Mouse (Mus musculus): ENCODE measurements at regions not wholly inside any gene's neighbourhood (a gene's known extent, or its start where the extent isn't known, plus 50 kb on each side); places are given as distances from the start of the nearest gene placed in this dataset.

DNA sequence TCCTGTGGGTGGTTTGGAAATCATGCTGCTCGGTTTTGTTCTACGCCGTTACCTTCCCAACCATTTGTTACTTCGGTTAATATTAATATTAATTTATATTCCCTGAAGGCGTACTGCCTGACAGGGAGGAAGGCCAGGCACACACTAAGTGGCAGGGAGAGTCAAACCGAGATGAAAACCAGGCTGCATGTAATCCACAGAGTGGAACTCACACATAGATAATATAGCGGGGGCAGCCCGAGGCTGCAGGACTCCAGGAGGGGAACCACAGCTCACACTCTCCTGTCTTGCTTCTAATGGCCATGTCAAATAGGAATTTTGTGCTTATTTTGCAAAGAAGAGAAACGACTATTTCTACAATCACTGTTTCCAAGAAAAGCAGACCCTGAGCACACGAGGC, 161.3 kb upstream of the Ncam1 start:
- TF ChIP-seq ZNF384 (IDR thresholded peaks at IDR 0.05; ENCODE audit: low read depth, low read length) (no peak), ZC3H11A (IDR thresholded peaks at IDR 0.05; ENCODE audit: borderline replicate concordance, low read depth, low read length) (no peak), MAFK (IDR thresholded peaks at IDR 0.05; ENCODE audit: insufficient read depth, low read depth, low read length) (no peak), HCFC1 (IDR thresholded peaks at IDR 0.05; ENCODE audit: borderline replicate concordance, insufficient read depth, low read length) (no peak), CHD2 (IDR thresholded peaks at IDR 0.05; ENCODE audit: low read depth, low read length) (no peak)
- no peaks in the 10 kb centered on the region for H3K9me3 ChIP-seq (ENCODE audit: control insufficient read depth, insufficient read depth, low read depth, low read length)
- no peak for DNase-seq (ENCODE audit: low read depth, low spot score)
- no peak overlapping the region for H3K4me3 ChIP-seq (ENCODE audit: insufficient read depth in 1 of 2, low read depth in 1 of 2, low read length in 2 of 2, poor library complexity in 1 of 2, severe bottlenecking in 1 of 2)
- no peak overlapping the region for H3K27ac ChIP-seq (ENCODE audit: insufficient read depth, low read depth, low read length, poor library complexity, severe bottlenecking)
- H3K9ac ChIP-seq (ENCODE audit: insufficient read depth, low read depth, low read length, poor library complexity, severe bottlenecking): no peak overlapping the region
- peaks cover 9 to 17% of the 10 kb centered on the region in 2 experiments; a peak in 3 of 4 replicates for H3K4me1 ChIP-seq (ENCODE audit: control insufficient read depth in 2 of 2, insufficient read depth in 2 of 2, low read length in 2 of 2, poor library complexity in 1 of 2)
- H3K36me3 ChIP-seq (ENCODE audit: control insufficient read depth, insufficient read depth, low read length, poor library complexity, severe bottlenecking): no peaks in the 10 kb centered on the region
- in situ Hi-C loops (cut with MboI; ENCODE audit: low sequenced_read_pairs in 2 of 2, unreplicated experiment in 2 of 2): no loop called here

DNA sequence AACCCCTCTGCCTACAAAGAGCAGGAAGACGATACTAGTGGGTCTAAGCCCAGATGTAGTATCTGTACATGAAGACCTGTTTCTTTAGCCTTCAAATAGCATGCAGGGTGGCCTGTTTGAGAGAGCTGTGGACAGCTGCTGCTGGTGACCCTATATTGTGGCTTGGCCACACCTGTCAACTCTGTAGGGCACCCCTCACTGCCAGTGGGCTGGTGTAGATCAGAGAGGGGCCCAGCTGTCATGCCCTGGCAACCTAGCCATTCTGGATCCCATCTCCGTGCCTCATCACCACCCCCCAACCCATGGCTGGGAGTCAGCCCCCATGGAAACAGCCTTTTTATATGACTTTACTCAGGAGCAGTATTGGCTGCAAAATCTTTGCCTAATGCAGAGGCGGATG, 160.2 kb upstream of the Ncam1 start:
- no peak overlapping the region for H3K4me3 ChIP-seq (ENCODE audit: insufficient read depth in 1 of 2, low read depth in 1 of 2, low read length in 2 of 2, poor library complexity in 1 of 2, severe bottlenecking in 1 of 2)
- H3K9ac ChIP-seq (ENCODE audit: insufficient read depth, low read depth, low read length, poor library complexity, severe bottlenecking): no peak overlapping the region
- H3K9me3 ChIP-seq (ENCODE audit: control insufficient read depth, insufficient read depth, low read depth, low read length): no peaks in the 10 kb centered on the region
- TF ChIP-seq MAFK (IDR thresholded peaks at IDR 0.05; ENCODE audit: insufficient read depth, low read depth, low read length): no peak
- no peak for TF ChIP-seq HCFC1 (IDR thresholded peaks at IDR 0.05; ENCODE audit: borderline replicate concordance, insufficient read depth, low read length)
- TF ChIP-seq ZNF384 (IDR thresholded peaks at IDR 0.05; ENCODE audit: low read depth, low read length): no peak
- TF ChIP-seq ZC3H11A (IDR thresholded peaks at IDR 0.05; ENCODE audit: borderline replicate concordance, low read depth, low read length): no peak
- no peak for TF ChIP-seq CHD2 (IDR thresholded peaks at IDR 0.05; ENCODE audit: low read depth, low read length)
- no peaks in the 10 kb centered on the region for H3K36me3 ChIP-seq (ENCODE audit: control insufficient read depth, insufficient read depth, low read length, poor library complexity, severe bottlenecking)
- no peak for DNase-seq (ENCODE audit: low read depth, low spot score)
- no peak overlapping the region for H3K27ac ChIP-seq (ENCODE audit: insufficient read depth, low read depth, low read length, poor library complexity, severe bottlenecking)
- in situ Hi-C loops (cut with MboI; ENCODE audit: low sequenced_read_pairs in 2 of 2, unreplicated experiment in 2 of 2): no loop called here
- peaks cover 8 to 17% of the 10 kb centered on the region in 2 experiments; a peak in 3 of 4 replicates for H3K4me1 ChIP-seq (ENCODE audit: control insufficient read depth in 2 of 2, insufficient read depth in 2 of 2, low read length in 2 of 2, poor library complexity in 1 of 2)

DNA sequence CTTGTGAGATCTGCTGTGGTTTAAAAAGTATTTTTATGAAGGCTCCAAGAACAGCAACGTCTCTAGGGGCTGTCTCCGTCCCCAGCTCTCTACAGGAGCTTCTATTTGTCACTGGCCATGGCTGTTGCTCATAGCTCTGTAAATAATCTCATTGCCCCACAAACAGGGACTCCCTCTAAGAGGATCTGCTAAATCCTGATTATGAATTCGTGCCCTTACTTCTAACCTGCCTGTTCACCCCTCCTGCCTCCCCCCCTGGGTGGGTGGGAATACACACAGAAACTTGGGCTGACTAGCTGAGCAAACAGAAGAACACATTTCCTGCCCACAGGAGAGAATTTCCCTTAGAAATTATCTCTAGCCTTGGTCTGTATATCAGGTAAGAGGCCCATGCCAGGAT, 155.9 kb upstream of the Ncam1 start:
- no peak overlapping the region for H3K9ac ChIP-seq (ENCODE audit: insufficient read depth, low read depth, low read length, poor library complexity, severe bottlenecking)
- DNase-seq (ENCODE audit: low read depth, low spot score): no peak
- TF ChIP-seq ZNF384 (IDR thresholded peaks at IDR 0.05; ENCODE audit: low read depth, low read length) (no peak), MAFK (IDR thresholded peaks at IDR 0.05; ENCODE audit: insufficient read depth, low read depth, low read length) (no peak), HCFC1 (IDR thresholded peaks at IDR 0.05; ENCODE audit: borderline replicate concordance, insufficient read depth, low read length) (no peak), CHD2 (IDR thresholded peaks at IDR 0.05; ENCODE audit: low read depth, low read length) (no peak), ZC3H11A (IDR thresholded peaks at IDR 0.05; ENCODE audit: borderline replicate concordance, low read depth, low read length) (no peak)
- in situ Hi-C loops (cut with MboI; ENCODE audit: low sequenced_read_pairs in 2 of 2, unreplicated experiment in 2 of 2): no loop called here
- H3K4me1 ChIP-seq (ENCODE audit: control insufficient read depth in 2 of 2, insufficient read depth in 2 of 2, low read length in 2 of 2, poor library complexity in 1 of 2): peaks cover 3% of the 10 kb centered on the region in 2 experiments; a peak in 1 of 4 replicates
- H3K4me3 ChIP-seq (ENCODE audit: insufficient read depth in 1 of 2, low read depth in 1 of 2, low read length in 2 of 2, poor library complexity in 1 of 2, severe bottlenecking in 1 of 2): no peak overlapping the region
- H3K9me3 ChIP-seq (ENCODE audit: control insufficient read depth, insufficient read depth, low read depth, low read length): no peaks in the 10 kb centered on the region
- H3K27ac ChIP-seq (ENCODE audit: insufficient read depth, low read depth, low read length, poor library complexity, severe bottlenecking): no peak overlapping the region
- H3K36me3 ChIP-seq (ENCODE audit: control insufficient read depth, insufficient read depth, low read length, poor library complexity, severe bottlenecking): no peaks in the 10 kb centered on the region

DNA sequence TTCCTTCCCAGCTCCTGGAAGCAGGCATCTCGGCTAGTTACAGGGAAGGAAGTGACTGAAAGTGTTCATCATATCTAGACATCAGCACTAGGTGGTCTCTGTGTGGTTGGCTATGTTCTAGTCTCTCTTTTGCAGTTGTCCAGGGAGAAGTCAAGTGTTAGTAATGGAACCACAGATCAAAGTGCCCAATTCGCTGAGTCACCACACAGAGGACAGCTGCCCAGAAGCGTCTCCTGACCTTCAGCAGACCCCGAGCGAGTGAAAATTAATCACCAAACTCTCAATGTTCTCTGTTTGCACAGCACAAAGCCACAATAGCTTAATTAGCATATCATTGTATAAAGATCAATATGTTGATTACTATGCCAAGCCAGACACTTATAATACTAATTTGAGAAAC, 151.6 kb upstream of the Ncam1 start:
- Histone ChIP-seq H3K9me3 (ENCODE audit: control insufficient read depth, insufficient read depth, low read depth, low read length) (no peaks in the 10 kb centered on the region), H3K4me1 (ENCODE audit: control insufficient read depth in 2 of 2, insufficient read depth in 2 of 2, low read length in 2 of 2, poor library complexity in 1 of 2) (peaks cover 3% of the 10 kb centered on the region in 2 experiments; a peak in 1 of 4 replicates), H3K9ac (ENCODE audit: insufficient read depth, low read depth, low read length, poor library complexity, severe bottlenecking) (no peak overlapping the region), H3K36me3 (ENCODE audit: control insufficient read depth, insufficient read depth, low read length, poor library complexity, severe bottlenecking) (no peaks in the 10 kb centered on the region), H3K27ac (ENCODE audit: insufficient read depth, low read depth, low read length, poor library complexity, severe bottlenecking) (no peak overlapping the region), H3K4me3 (ENCODE audit: insufficient read depth in 1 of 2, low read depth in 1 of 2, low read length in 2 of 2, poor library complexity in 1 of 2, severe bottlenecking in 1 of 2) (no peak overlapping the region)
- TF ChIP-seq MAFK (IDR thresholded peaks at IDR 0.05; ENCODE audit: insufficient read depth, low read depth, low read length): peak; percentile 65
- TF ChIP-seq HCFC1 (IDR thresholded peaks at IDR 0.05; ENCODE audit: borderline replicate concordance, insufficient read depth, low read length): no peak
- TF ChIP-seq ZNF384 (IDR thresholded peaks at IDR 0.05; ENCODE audit: low read depth, low read length): no peak
- DNase-seq (ENCODE audit: low read depth, low spot score): no peak
- in situ Hi-C loops (cut with MboI; ENCODE audit: low sequenced_read_pairs in 2 of 2, unreplicated experiment in 2 of 2): no loop called here

DNA sequence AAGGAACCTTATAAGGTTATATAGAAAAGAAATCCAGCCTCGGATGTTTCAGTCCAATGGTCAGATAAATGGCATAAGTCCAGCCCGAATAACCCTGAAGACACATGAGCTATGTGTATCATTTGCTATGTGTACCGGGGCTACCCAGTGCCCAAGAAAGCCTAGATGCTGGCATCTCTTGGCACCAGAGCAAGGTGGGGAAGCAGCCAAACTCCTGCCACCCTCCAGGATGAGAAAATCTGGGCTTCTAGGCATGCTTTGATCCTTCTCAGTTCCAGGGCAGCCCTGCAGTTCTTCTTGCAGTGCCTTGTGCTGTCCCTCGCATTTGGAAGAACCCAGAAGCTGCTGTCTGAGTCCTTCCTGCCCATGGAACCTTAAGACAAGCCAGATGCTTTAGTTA, 149.8 kb upstream of the Ncam1 start:
- peaks cover 3% of the 10 kb centered on the region in 2 experiments; a peak in 1 of 4 replicates for H3K4me1 ChIP-seq (ENCODE audit: control insufficient read depth in 2 of 2, insufficient read depth in 2 of 2, low read length in 2 of 2, poor library complexity in 1 of 2)
- TF ChIP-seq ZC3H11A (IDR thresholded peaks at IDR 0.05; ENCODE audit: borderline replicate concordance, low read depth, low read length) (no peak), CHD2 (IDR thresholded peaks at IDR 0.05; ENCODE audit: low read depth, low read length) (no peak), MAFK (IDR thresholded peaks at IDR 0.05; ENCODE audit: insufficient read depth, low read depth, low read length) (no peak), HCFC1 (IDR thresholded peaks at IDR 0.05; ENCODE audit: borderline replicate concordance, insufficient read depth, low read length) (no peak), ZNF384 (IDR thresholded peaks at IDR 0.05; ENCODE audit: low read depth, low read length) (no peak)
- no peak overlapping the region for H3K9ac ChIP-seq (ENCODE audit: insufficient read depth, low read depth, low read length, poor library complexity, severe bottlenecking)
- H3K36me3 ChIP-seq (ENCODE audit: control insufficient read depth, insufficient read depth, low read length, poor library complexity, severe bottlenecking): no peaks in the 10 kb centered on the region
- DNase-seq (ENCODE audit: low read depth, low spot score): no peak
- H3K4me3 ChIP-seq (ENCODE audit: insufficient read depth in 1 of 2, low read depth in 1 of 2, low read length in 2 of 2, poor library complexity in 1 of 2, severe bottlenecking in 1 of 2): no peak overlapping the region
- H3K9me3 ChIP-seq (ENCODE audit: control insufficient read depth, insufficient read depth, low read depth, low read length): no peaks in the 10 kb centered on the region
- H3K27ac ChIP-seq (ENCODE audit: insufficient read depth, low read depth, low read length, poor library complexity, severe bottlenecking): no peak overlapping the region
- in situ Hi-C loops (cut with MboI; ENCODE audit: low sequenced_read_pairs in 2 of 2, unreplicated experiment in 2 of 2): no loop called here
